Mouse (Mus musculus): ENCODE data around the gene Clk3. TPM values are rescaled to one million over a fixed set of nuclear protein-coding genes. Genes with fewer than 3 reads are reported as not detected.

Clk3 gene
- polyA plus RNA-seq, 1 experiment from 2014 or later, result 82.8 TPM

DNA sequence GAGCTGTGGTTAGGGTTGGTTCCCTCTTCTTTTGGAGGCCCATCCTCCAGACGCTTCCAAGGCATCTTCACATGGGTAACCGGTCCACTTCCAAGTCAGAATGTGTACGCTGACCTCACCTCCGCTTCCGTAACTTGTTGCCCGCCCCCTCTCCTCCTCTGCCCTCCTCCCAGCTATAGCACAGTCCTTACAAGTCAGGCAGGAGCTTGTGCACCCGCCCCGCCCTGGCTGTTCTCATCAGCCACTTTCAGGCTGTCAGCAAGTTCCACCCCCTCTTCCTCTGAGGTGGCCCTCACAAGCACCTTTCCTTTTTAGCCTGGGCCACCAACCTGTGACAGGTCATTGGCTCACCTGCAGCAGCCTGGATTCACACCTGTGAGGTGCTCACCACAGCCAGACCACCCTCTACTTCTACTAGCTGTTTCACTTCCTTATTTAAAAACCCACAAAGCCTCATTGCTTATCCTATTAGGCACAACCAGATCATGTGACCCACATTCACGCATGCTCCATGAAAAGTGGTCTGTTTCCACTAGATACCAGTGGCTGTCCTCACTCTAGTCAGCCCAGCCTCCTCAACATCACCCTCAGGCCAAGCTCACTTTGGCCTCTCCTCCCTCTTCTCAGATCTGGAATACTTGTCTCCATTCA is 34.8 kb upstream of the Clk3 start:
- peaks cover 24% of the 10 kb centered on the region for H3K4me1 ChIP-seq
- H3K9ac ChIP-seq, result no peak overlapping the region
- H3K27me3 ChIP-seq, result 0 out of 2 replicates have a peak, but pooled peaks cover 4% of the 10 kb centered on the region
- no peaks in the 10 kb centered on the region for H3K9me3 ChIP-seq
- no peak overlapping the region for H3K4me2 ChIP-seq (replicated peaks)
- no peak for ATAC-seq (ENCODE audit: low FRiP score, low read depth)
- no peak overlapping the region for H3K27ac ChIP-seq
- H3K36me3 ChIP-seq, result peaks cover 26% of the 10 kb centered on the region
- no peak overlapping the region for H3K4me3 ChIP-seq
- 78% methylated on average over 9 of the region's 9 CpGs for WGBS

DNA sequence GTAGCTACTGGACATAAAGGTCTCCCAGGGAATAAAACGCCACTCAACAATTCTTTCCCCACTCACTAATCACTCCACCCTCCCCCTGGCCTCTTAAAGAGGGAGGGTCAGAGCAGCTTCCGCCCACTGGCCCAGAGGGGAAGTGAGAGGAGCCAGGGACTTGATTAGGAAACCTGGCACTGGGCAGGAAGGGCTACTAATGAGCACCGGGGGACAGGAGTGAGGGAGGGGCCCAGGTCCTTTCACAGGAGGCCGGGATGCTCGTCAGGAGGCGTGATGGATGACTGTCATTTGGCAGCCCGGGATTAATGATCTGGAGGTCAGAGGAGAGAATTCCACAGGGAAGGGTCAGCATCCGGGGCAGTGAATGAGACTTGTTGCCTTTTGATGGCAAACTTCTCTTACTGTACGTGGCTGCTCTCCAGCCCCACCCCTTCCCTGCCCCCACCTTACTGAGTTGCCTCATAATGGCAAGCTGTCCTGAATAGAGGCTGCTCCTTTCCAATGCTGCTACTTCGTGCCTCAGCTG is 33.1 kb upstream of the Clk3 start:
- Histone ChIP-seq H3K9me3 (no peaks in the 10 kb centered on the region), H3K4me1 (peaks cover 23% of the 10 kb centered on the region), H3K4me2 (replicated peaks) (0 out of 2 replicates have a peak overlapping the region, but pooled peaks have one; percentile 14), H3K36me3 (peaks cover 35% of the 10 kb centered on the region), H3K27me3 (no peaks in the 10 kb centered on the region), H3K27ac (no peak overlapping the region), H3K4me3 (no peak overlapping the region), H3K9ac (peak overlapping the region; percentile 48)
- no peak for ATAC-seq (ENCODE audit: low FRiP score, low read depth)
- WGBS, result 12% methylated on average over 10 of the region's 10 CpGs

DNA sequence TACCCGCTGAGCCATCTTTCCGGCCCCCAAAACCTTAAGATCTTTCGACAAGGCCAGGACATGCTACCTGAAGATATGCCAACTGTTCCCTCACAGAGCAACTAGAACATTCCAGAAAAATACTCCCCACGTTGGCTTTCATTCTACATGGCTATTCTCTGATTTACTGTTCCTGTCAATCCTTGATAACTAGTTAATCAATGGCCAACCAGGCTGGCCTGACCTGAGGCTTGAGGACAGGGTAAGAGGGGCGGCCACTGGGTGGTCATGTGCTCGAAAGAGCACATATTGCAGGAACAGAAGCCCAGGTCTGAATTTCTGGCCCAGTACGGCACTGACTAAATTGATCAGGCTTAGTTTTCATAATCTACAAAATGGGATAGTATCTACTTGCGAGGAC is 31.8 kb upstream of the Clk3 start:
- WGBS, result 91% methylated on average over 8 of the region's 8 CpGs
- ATAC-seq (ENCODE audit: low FRiP score, low read depth), result no peak
- H3K4me3 ChIP-seq, result no peak overlapping the region
- H3K4me1 ChIP-seq, result peaks cover 13% of the 10 kb centered on the region
- H3K27me3 ChIP-seq, result no peaks in the 10 kb centered on the region
- no peak overlapping the region for H3K9ac ChIP-seq
- no peak overlapping the region for H3K27ac ChIP-seq
- peaks cover 48% of the 10 kb centered on the region for H3K36me3 ChIP-seq
- H3K4me2 ChIP-seq (replicated peaks), result no peak overlapping the region
- no peaks in the 10 kb centered on the region for H3K9me3 ChIP-seq

DNA sequence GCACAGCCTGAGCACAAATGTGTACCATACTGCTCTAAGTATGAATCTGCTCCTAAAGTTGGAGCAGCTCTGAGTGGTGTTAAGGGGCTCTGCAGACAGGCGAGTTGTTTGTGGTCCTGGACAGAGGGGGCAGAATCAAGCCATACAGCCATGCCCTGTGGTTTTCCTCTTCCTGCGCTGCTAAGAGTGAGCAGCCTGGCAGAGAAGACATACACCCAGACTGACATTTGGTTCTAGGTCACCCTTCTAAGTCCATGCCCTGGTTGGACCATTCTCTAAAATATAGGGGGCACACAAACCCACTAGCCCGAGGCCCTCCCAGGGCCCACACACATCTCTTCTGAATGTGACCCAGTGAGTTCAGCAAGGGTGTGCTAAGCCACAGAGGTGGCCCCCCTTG is 24.1 kb upstream of the Clk3 start:
- no peaks in the 10 kb centered on the region for H3K9me3 ChIP-seq
- H3K4me2 ChIP-seq (replicated peaks), result no peak overlapping the region
- H3K4me3 ChIP-seq, result no peak overlapping the region
- peaks cover 39% of the 10 kb centered on the region for H3K36me3 ChIP-seq
- no peak overlapping the region for H3K27ac ChIP-seq
- no peaks in the 10 kb centered on the region for H3K27me3 ChIP-seq
- WGBS, result 75% methylated on average over 3 of the region's 3 CpGs
- no peaks in the 10 kb centered on the region for H3K4me1 ChIP-seq
- H3K9ac ChIP-seq, result no peak overlapping the region
- no peak for ATAC-seq (ENCODE audit: low FRiP score, low read depth)

DNA sequence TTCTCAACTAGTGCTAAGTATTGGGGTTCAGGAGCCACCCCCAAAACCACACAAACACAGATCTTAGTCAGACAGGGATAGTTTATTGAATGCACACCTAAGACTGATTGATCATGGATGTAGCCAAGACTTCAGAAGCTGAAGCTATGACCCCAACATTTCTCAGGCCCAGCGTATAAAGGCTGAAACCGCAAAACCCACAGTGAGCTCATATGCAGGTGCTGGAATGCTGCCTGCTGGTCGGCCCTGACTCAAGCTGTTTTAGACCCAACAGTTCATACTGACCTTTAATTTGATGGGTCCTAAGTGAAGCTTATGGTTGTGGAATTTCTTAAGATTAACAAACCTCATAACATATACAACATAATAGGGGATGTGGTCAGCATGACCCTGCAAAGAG is 17.0 kb upstream of the Clk3 start:
- WGBS, result 88% methylated on average over 3 of the region's 3 CpGs
- Histone ChIP-seq H3K27ac (no peak overlapping the region), H3K4me1 (no peaks in the 10 kb centered on the region), H3K4me2 (replicated peaks) (no peak overlapping the region), H3K9ac (no peak overlapping the region), H3K9me3 (0 out of 2 replicates have a peak, but pooled peaks cover 3% of the 10 kb centered on the region), H3K36me3 (no peaks in the 10 kb centered on the region), H3K4me3 (no peak overlapping the region), H3K27me3 (no peaks in the 10 kb centered on the region)
- no peak for ATAC-seq (ENCODE audit: low FRiP score, low read depth)

GRCm38 (mm10) chr9:57775736-57776135 is 10.1 kb upstream of the Clk3 start:
- Histone ChIP-seq H3K36me3 (no peaks in the 10 kb centered on the region), H3K4me2 (replicated peaks) (no peak overlapping the region), H3K9me3 (0 out of 2 replicates have a peak, but pooled peaks cover 3% of the 10 kb centered on the region), H3K9ac (no peak overlapping the region), H3K27ac (no peak overlapping the region), H3K4me3 (no peak overlapping the region), H3K27me3 (no peaks in the 10 kb centered on the region), H3K4me1 (no peaks in the 10 kb centered on the region)
- 52% methylated on average over 4 of the region's 4 CpGs for WGBS
- no peak for ATAC-seq (ENCODE audit: low FRiP score, low read depth)

DNA sequence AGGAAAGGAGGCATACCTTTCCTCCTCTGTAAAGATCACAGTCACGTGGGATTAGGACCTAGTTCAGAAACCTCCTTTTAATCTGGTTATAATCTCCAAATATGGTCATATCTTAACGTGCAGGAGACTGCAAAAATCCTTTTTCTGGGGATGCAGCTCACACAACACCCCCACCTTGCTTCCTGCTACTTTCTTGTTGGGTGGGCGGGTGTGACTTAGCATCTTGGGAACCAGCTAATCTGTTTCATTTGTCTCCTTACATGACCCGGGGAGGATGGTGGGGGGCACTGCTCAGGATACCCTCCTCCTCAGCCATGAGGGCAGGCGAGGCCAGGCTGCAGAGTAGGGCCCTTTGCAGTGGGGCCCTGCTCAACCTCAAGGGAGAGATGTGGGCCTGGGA is 9.4 kb upstream of the Clk3 start:
- WGBS, result 64% methylated on average over 5 of the region's 5 CpGs

DNA sequence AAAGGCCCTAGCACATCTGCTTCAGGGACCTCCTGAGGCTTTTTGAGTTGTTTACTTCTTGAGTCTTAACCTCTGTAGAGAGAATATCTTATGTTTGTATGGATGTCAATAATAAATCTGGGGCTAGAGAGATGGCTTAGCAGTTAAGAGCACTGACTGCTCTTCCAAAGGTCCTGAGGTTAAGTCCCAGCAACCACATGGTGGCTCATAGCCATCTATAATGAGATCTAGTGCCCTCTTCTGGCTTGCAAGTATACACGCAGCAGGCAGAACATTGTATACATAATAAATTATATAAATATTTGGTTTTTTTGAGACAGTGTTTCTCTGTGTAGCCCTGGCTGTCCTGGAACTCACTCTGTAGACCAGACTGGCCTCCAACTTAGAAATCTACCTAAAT is 8.5 kb upstream of the Clk3 start:
- Histone ChIP-seq H3K27me3 (no peaks in the 10 kb centered on the region), H3K27ac (no peak overlapping the region), H3K4me3 (no peak overlapping the region), H3K9ac (no peak overlapping the region), H3K4me2 (replicated peaks) (no peak overlapping the region), H3K4me1 (no peaks in the 10 kb centered on the region), H3K36me3 (no peaks in the 10 kb centered on the region), H3K9me3 (0 out of 2 replicates have a peak, but pooled peaks cover 3% of the 10 kb centered on the region)
- ATAC-seq (ENCODE audit: low FRiP score, low read depth), result no peak
- 10% methylated on average over 1 of the region's 1 CpGs for WGBS

More for the DNA sequence above, 9.4 kb upstream of the Clk3 start:
- 0 out of 2 replicates have a peak, but pooled peaks cover 3% of the 10 kb centered on the region for H3K9me3 ChIP-seq
- no peak overlapping the region for H3K27ac ChIP-seq
- ATAC-seq (ENCODE audit: low FRiP score, low read depth), result no peak
- H3K4me1 ChIP-seq, result no peaks in the 10 kb centered on the region
- H3K36me3 ChIP-seq, result no peaks in the 10 kb centered on the region
- H3K4me2 ChIP-seq (replicated peaks), result no peak overlapping the region
- H3K4me3 ChIP-seq, result no peak overlapping the region
- H3K27me3 ChIP-seq, result no peaks in the 10 kb centered on the region
- H3K9ac ChIP-seq, result no peak overlapping the region; the same call in 1 of the 2 replicates

DNA sequence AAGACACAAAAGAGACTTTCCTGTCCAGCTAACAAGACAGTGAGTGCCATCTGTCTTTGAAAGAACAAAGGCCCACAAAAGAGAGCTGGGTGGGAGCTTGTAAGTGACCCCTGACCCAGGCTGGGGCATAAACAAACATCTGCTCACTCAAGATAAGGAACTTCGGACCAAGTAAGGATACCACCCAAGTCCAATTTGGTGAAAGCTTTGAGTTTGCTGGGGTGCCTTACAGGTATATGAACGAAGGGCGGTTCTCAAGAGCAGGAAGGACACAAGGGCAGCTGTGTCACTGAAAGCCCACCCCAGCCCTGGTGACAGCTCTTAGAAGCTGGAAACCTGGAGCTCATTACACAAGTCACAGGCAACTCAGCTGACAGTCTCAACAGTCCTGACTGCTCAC is 8.1 kb upstream of the Clk3 start:
- H3K36me3 ChIP-seq, result no peaks in the 10 kb centered on the region
- no peak overlapping the region for H3K27ac ChIP-seq
- no peaks in the 10 kb centered on the region for H3K4me1 ChIP-seq
- no peak overlapping the region for H3K4me3 ChIP-seq
- no peak overlapping the region for H3K9ac ChIP-seq
- H3K4me2 ChIP-seq (replicated peaks), result no peak overlapping the region
- 64% methylated on average over 3 of the region's 3 CpGs for WGBS
- H3K27me3 ChIP-seq, result no peaks in the 10 kb centered on the region
- no peak for ATAC-seq (ENCODE audit: low FRiP score, low read depth)
- 0 out of 2 replicates have a peak, but pooled peaks cover 3% of the 10 kb centered on the region for H3K9me3 ChIP-seq

GRCm38 (mm10) chr9:57770836-57771235 is 5.2 kb upstream of the Clk3 start:
- Histone ChIP-seq H3K4me2 (replicated peaks) (no peak overlapping the region), H3K4me1 (peaks cover 8% of the 10 kb centered on the region), H3K27ac (no peak overlapping the region), H3K4me3 (no peak overlapping the region), H3K27me3 (no peaks in the 10 kb centered on the region), H3K9ac (no peak overlapping the region), H3K9me3 (no peaks in the 10 kb centered on the region), H3K36me3 (no peaks in the 10 kb centered on the region)
- WGBS, result 88% methylated on average over 2 of the region's 2 CpGs
- no peak for ATAC-seq (ENCODE audit: low FRiP score, low read depth)

GRCm38 (mm10) chr9:57770214-57770613 is 4.6 kb upstream of the Clk3 start:
- no peak overlapping the region for H3K9ac ChIP-seq
- no peak overlapping the region for H3K4me3 ChIP-seq
- no peaks in the 10 kb centered on the region for H3K27me3 ChIP-seq
- no peaks in the 10 kb centered on the region for H3K9me3 ChIP-seq
- ATAC-seq (ENCODE audit: low FRiP score, low read depth), result no peak
- peaks cover 8% of the 10 kb centered on the region for H3K4me1 ChIP-seq
- H3K27ac ChIP-seq, result no peak overlapping the region
- no peak overlapping the region for H3K4me2 ChIP-seq (replicated peaks)
- WGBS, result 83% methylated on average over 1 of the region's 1 CpGs
- no peaks in the 10 kb centered on the region for H3K36me3 ChIP-seq

DNA sequence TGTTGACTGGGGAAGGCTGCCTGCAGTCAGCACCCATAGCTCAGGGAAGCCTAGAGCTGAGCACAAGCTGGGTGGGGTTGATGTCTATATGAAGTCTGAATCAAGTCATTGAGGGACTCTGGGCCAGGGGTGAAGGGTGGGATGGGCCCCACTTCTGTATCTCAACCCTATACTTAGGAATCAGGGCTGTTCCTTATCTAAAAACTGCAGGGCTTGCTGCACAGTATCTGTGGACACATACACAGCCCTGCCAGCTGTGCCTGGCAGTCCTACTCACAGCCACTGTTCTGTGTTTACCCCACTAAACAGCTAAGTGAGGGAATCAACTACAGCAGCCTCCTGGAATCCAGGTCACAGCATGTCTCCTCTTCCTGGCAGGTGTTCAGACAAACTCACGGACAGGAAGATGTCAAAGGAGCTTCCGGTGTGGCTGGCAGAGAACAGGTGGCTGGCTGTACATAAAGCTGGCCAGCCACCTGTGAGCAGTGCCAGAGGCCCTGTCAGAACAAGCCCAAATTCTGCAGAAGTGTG is 3.9 kb upstream of the Clk3 start:
- Histone ChIP-seq H3K9ac (no peak overlapping the region), H3K9me3 (no peaks in the 10 kb centered on the region), H3K4me3 (no peak overlapping the region), H3K4me1 (peaks cover 8% of the 10 kb centered on the region), H3K27ac (no peak overlapping the region), H3K36me3 (no peaks in the 10 kb centered on the region), H3K4me2 (replicated peaks) (no peak overlapping the region), H3K27me3 (no peaks in the 10 kb centered on the region)
- no peak for ATAC-seq (ENCODE audit: low FRiP score, low read depth)
- WGBS, result 58% methylated on average over 2 of the region's 2 CpGs
